Mouse (Mus musculus) bone marrow macrophage, adult 2 months (primary cell): Measurements from ENCODE around the gene Vegfd.

Experiments used
- CTCF ChIP-seq: IDR thresholded peaks from 2 replicates; pipeline ENCODE4 v1.5.1; 2012; ENCODE audit warnings: low read depth, mild to moderate bottlenecking, low read length, moderate library complexity
- POLR2A ChIP-seq: IDR thresholded peaks from 2 replicates; pipeline ENCODE4 v1.6.1; 2012; ENCODE audit warnings: mild to moderate bottlenecking, low read depth, low read length, borderline replicate concordance

- TF ChIP-seq POLR2A (no peak), CTCF (no peak)
Measured at GRCm38 (mm10) chrX:164398456-164398855, 25.3 kb downstream of the Vegfd start.
